Mouse (Mus musculus) hindbrain, embryonic 13.5 days (tissue): Measurements from ENCODE around the gene Asxl1. TPM values are rescaled to one million over a fixed set of nuclear protein-coding genes. Genes with fewer than 3 reads are reported as not detected.

Experiments
- ATAC-seq: fragments of 200-750 bp; cut with Nextera tagmentation; 2 replicates; pipeline ENCODE4 v1.8.0; 2017; ENCODE audit warnings: moderate TSS enrichment; ENCODE audit not compliant: low FRiP score
- H3K27ac ChIP-seq: fragments of 300-500 bp; sonication (generic); 2 replicates; pipeline ENCODE4 v1.5.1; 2015; ENCODE audit warnings: inconsistent platforms, mild to moderate bottlenecking, moderate library complexity
- H3K27me3 ChIP-seq: fragments of 300-500 bp; sonication (generic); 2 replicates; pipeline ENCODE4 v1.6.1; 2015; ENCODE audit warnings: mild to moderate bottlenecking, inconsistent platforms
- H3K36me3 ChIP-seq: fragments of 300-500 bp; sonication (generic); 2 replicates; pipeline ENCODE4 v1.6.1; 2015; ENCODE audit warnings: mild to moderate bottlenecking, inconsistent platforms
- H3K4me1 ChIP-seq: fragments of 300-500 bp; sonication (generic); replicated peaks from 2 replicates; pipeline ENCODE4 v1.6.1; 2015; ENCODE audit warnings: inconsistent platforms
- H3K4me2 ChIP-seq: fragments of 300-500 bp; sonication (generic); 2 replicates; pipeline ENCODE4 v1.6.1; 2015; ENCODE audit warnings: inconsistent platforms, mild to moderate bottlenecking, moderate library complexity
- H3K4me3 ChIP-seq: fragments of 300-500 bp; sonication (generic); 2 replicates; pipeline ENCODE4 v1.5.1; 2015; ENCODE audit warnings: mild to moderate bottlenecking, inconsistent platforms
- H3K9ac ChIP-seq: fragments of 300-500 bp; sonication (generic); 2 replicates; pipeline ENCODE4 v1.6.1; 2015; ENCODE audit warnings: mild to moderate bottlenecking, inconsistent platforms
- H3K9me3 ChIP-seq: fragments of 300-500 bp; sonication (generic); 2 replicates; pipeline ENCODE4 v1.6.1; 2016; ENCODE audit warnings: inconsistent platforms
- WGBS: fragments of 180-500 bp; shearing (Covaris S2); methylation state at CpG from one replicate; pipeline ENCODE4 v1.1.7; 2015; 5-methylcytosine and 5-hydroxymethylcytosine counted together
- polyA plus RNA-seq: library from polyadenylated mRNA; unstranded; fragments of >200 nt; fragmentation: Nextera tagmentation; extraction: Ambion mirVana; gene quantifications from 2 replicates; pipeline ENCODE4 v1.2.1, GENCODE M21; 2015

Asxl1 gene
- polyA plus RNA-seq, 1 experiment from 2014 or later = 10.2 TPM

- Histone ChIP-seq H3K4me3 (no peak overlapping the region), H3K4me1 (peaks cover 56% of the 10 kb centered on the region), H3K4me2 (no peak overlapping the region), H3K36me3 (peaks cover 75% of the 10 kb centered on the region), H3K27ac (no peak overlapping the region), H3K27me3 (no peaks in the 10 kb centered on the region), H3K9me3 (no peaks in the 10 kb centered on the region), H3K9ac (no peak overlapping the region)
- ATAC-seq = no peak
Measured at GRCm38 (mm10) chr2:153421233-153421632, 75.6 kb downstream of the Asxl1 start.

GRCm38 (mm10) chr2:153422051-153422450, 76.4 kb downstream of the Asxl1 start:
- Histone ChIP-seq H3K4me2 (no peak overlapping the region), H3K36me3 (peaks cover 67% of the 10 kb centered on the region), H3K4me1 (peaks cover 61% of the 10 kb centered on the region), H3K9me3 (no peaks in the 10 kb centered on the region), H3K27ac (0 out of 2 replicates have a peak overlapping the region, but pooled peaks have one; percentile 8), H3K4me3 (no peak overlapping the region), H3K9ac (peak overlapping the region; percentile 24; the same call in 1 of the 2 replicates), H3K27me3 (no peaks in the 10 kb centered on the region)
- 18% methylated on average over 5 of the region's 5 CpGs for WGBS
- ATAC-seq = peak; percentile 44

- H3K9ac ChIP-seq = 0 out of 2 replicates have a peak overlapping the region, but pooled peaks have one; percentile 6
- H3K4me1 ChIP-seq = peaks cover 72% of the 10 kb centered on the region
- no peak for ATAC-seq
- no peaks in the 10 kb centered on the region for H3K9me3 ChIP-seq
- no peak overlapping the region for H3K4me3 ChIP-seq
- H3K4me2 ChIP-seq = no peak overlapping the region
- peaks cover 65% of the 10 kb centered on the region for H3K36me3 ChIP-seq
- H3K27me3 ChIP-seq = no peaks in the 10 kb centered on the region
- 83% methylated on average over 3 of the region's 3 CpGs for WGBS
- H3K27ac ChIP-seq = peak overlapping the region; percentile 60
Measured at GRCm38 (mm10) chr2:153423113-153423512, 77.5 kb downstream of the Asxl1 start.

- no peak overlapping the region for H3K4me3 ChIP-seq
- 86% methylated on average over 8 of the region's 8 CpGs for WGBS
- ATAC-seq = no peak
- H3K9ac ChIP-seq = peak overlapping the region; percentile 24; the same call in 1 of the 2 replicates
- H3K4me1 ChIP-seq = peaks cover 81% of the 10 kb centered on the region
- H3K27ac ChIP-seq = peak overlapping the region; percentile 35; the same call in 1 of the 2 replicates
- no peaks in the 10 kb centered on the region for H3K9me3 ChIP-seq
- H3K36me3 ChIP-seq = peaks cover 65% of the 10 kb centered on the region
- H3K27me3 ChIP-seq = no peaks in the 10 kb centered on the region
- no peak overlapping the region for H3K4me2 ChIP-seq
Measured at GRCm38 (mm10) chr2:153424557-153424956, 78.9 kb downstream of the Asxl1 start.

DNA sequence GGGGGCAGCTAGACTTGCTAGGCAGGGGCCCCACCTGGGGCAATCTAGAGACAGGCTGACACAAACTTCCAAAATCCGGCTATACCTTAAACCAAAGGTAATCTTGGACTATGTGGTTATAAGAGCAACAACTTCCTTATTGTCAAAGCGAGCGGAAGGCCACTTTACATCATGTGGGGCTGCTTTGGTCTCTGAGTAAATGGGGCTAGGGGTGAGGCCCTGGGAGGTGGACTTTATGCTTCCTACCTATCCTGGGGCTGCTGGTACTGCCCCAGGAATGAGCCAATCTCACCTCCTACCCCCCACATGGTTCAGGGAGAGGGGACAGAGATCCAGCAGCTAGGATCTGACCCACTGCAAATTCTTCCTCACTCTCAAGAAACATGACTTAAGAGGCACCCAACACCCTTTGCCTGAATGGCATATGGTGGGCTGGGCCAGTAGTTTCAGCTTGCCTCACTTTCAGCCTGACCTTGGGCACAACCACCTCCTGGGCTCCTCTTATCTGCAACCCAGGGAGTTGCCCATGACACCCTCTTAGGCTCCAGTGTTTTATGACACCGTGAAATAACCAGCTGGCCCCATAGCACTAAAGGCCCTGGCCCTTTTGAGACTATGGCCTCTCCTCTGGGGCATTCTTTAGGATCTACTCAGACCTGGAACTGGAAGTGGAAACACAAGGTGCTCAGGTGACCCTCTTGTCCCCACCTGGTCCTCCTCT, 79.7 kb downstream of the Asxl1 start:
- WGBS = 89% methylated on average over 4 of the region's 4 CpGs
- no peaks in the 10 kb centered on the region for H3K27me3 ChIP-seq
- no peak overlapping the region for H3K9ac ChIP-seq
- H3K27ac ChIP-seq = peak overlapping the region; percentile 83
- ATAC-seq = no peak; the same call in 1 of the 2 replicates
- H3K4me2 ChIP-seq = no peak overlapping the region
- H3K4me3 ChIP-seq = no peak overlapping the region
- peaks cover 81% of the 10 kb centered on the region for H3K4me1 ChIP-seq
- no peaks in the 10 kb centered on the region for H3K9me3 ChIP-seq
- H3K36me3 ChIP-seq = peaks cover 64% of the 10 kb centered on the region

DNA sequence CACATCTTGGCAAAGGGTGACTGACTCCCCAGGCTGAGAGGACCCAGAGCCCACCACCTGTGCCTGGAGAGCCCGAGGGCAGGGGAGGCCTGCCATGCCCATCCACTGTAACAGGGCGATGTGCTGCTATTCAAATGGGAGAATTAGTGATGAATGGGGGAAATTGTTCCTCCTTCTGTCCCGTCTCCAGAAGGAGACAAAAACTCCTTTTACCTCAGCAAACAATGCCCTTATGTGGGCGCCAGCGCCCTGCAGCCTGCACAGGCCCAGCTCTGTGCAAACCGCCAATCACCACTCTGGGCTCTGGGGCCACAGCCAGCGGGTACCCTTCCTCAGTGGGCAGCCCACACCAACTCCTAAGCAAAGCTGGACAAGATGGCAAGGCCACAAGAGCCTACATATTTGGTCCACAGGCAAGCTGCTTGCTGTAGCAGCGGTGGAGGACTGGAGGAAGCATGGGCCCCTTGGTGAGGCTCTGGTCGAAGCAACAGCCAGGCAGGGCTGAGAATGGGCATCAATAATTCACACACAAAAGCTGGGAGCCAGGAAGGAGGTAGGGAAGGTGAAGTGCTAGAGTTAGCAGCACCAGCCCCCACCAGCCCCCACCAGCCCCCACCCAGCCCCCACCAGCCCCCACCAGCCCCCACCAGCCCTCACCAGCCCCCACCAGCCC, 80.5 kb downstream of the Asxl1 start:
- Histone ChIP-seq H3K4me2 (no peak overlapping the region), H3K9ac (0 out of 2 replicates have a peak overlapping the region, but pooled peaks have one; percentile 43), H3K27ac (peak overlapping the region; percentile 83), H3K4me3 (no peak overlapping the region), H3K9me3 (no peaks in the 10 kb centered on the region), H3K36me3 (peaks cover 65% of the 10 kb centered on the region), H3K4me1 (peaks cover 78% of the 10 kb centered on the region), H3K27me3 (no peaks in the 10 kb centered on the region)
- peak; percentile 80 for ATAC-seq
- WGBS = 18% methylated on average over 9 of the region's 9 CpGs

- no peak for ATAC-seq
- H3K9ac ChIP-seq = no peak overlapping the region
- peak overlapping the region; percentile 83 for H3K27ac ChIP-seq
- peaks cover 73% of the 10 kb centered on the region for H3K36me3 ChIP-seq
- 20% methylated on average over 2 of the region's 2 CpGs for WGBS
- no peak overlapping the region for H3K4me3 ChIP-seq
- no peaks in the 10 kb centered on the region for H3K27me3 ChIP-seq
- no peak overlapping the region for H3K4me2 ChIP-seq
- H3K9me3 ChIP-seq = no peaks in the 10 kb centered on the region
- H3K4me1 ChIP-seq = peaks cover 76% of the 10 kb centered on the region
Measured at GRCm38 (mm10) chr2:153426931-153427330, 81.3 kb downstream of the Asxl1 start.

DNA sequence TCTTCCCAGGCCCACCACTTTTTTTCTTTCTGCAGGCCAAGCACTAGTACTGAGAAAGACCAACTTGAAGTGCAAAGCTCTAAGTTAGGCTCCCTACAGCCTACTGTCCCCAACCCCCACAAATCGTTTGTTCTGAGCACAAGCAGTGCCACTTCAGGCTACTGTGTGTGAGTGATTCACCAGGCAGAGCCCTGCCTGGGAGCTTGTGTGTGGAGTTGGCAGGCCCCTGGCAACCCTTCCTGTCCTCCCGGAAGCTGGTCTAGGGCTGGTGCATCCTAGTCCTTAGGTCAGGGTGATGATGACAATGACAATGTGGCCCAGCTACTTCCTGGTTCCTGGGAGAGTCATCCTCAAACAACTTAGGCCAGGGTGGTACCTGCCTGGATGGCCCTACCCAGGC, 82.9 kb downstream of the Asxl1 start:
- no peak overlapping the region for H3K27ac ChIP-seq
- no peaks in the 10 kb centered on the region for H3K9me3 ChIP-seq
- ATAC-seq = no peak
- WGBS = 82% methylated on average over 2 of the region's 2 CpGs
- H3K9ac ChIP-seq = no peak overlapping the region
- H3K4me3 ChIP-seq = no peak overlapping the region
- no peak overlapping the region for H3K4me2 ChIP-seq
- no peaks in the 10 kb centered on the region for H3K27me3 ChIP-seq
- H3K4me1 ChIP-seq = peaks cover 76% of the 10 kb centered on the region
- peaks cover 81% of the 10 kb centered on the region for H3K36me3 ChIP-seq

- Histone ChIP-seq H3K4me2 (no peak overlapping the region), H3K9ac (no peak overlapping the region), H3K4me1 (peaks cover 76% of the 10 kb centered on the region), H3K27ac (no peak overlapping the region), H3K36me3 (peaks cover 85% of the 10 kb centered on the region), H3K9me3 (no peaks in the 10 kb centered on the region), H3K4me3 (no peak overlapping the region), H3K27me3 (no peaks in the 10 kb centered on the region)
- ATAC-seq = no peak
- 100% methylated on average over 1 of the region's 1 CpGs for WGBS
Measured at GRCm38 (mm10) chr2:153430571-153430970, 84.9 kb downstream of the Asxl1 start.

- peaks cover 79% of the 10 kb centered on the region for H3K4me1 ChIP-seq
- H3K4me2 ChIP-seq = no peak overlapping the region
- peaks cover 83% of the 10 kb centered on the region for H3K36me3 ChIP-seq
- 25% methylated on average over 7 of the region's 7 CpGs for WGBS
- H3K9ac ChIP-seq = no peak overlapping the region
- peak overlapping the region; percentile 56; the same call in 1 of the 2 replicates for H3K27ac ChIP-seq
- no peak overlapping the region for H3K4me3 ChIP-seq
- no peaks in the 10 kb centered on the region for H3K27me3 ChIP-seq
- H3K9me3 ChIP-seq = no peaks in the 10 kb centered on the region
- ATAC-seq = no peak
Measured at GRCm38 (mm10) chr2:153432492-153432891, 86.9 kb downstream of the Asxl1 start.

- Histone ChIP-seq H3K4me3 (no peak overlapping the region), H3K27ac (no peak overlapping the region; the same call in 1 of the 2 replicates), H3K27me3 (no peaks in the 10 kb centered on the region), H3K4me2 (no peak overlapping the region), H3K4me1 (peaks cover 79% of the 10 kb centered on the region), H3K36me3 (peaks cover 69% of the 10 kb centered on the region), H3K9me3 (no peaks in the 10 kb centered on the region), H3K9ac (no peak overlapping the region)
- no peak for ATAC-seq
- WGBS = 54% methylated on average over 3 of the region's 3 CpGs
Measured at GRCm38 (mm10) chr2:153433859-153434258, 88.2 kb downstream of the Asxl1 start.

DNA sequence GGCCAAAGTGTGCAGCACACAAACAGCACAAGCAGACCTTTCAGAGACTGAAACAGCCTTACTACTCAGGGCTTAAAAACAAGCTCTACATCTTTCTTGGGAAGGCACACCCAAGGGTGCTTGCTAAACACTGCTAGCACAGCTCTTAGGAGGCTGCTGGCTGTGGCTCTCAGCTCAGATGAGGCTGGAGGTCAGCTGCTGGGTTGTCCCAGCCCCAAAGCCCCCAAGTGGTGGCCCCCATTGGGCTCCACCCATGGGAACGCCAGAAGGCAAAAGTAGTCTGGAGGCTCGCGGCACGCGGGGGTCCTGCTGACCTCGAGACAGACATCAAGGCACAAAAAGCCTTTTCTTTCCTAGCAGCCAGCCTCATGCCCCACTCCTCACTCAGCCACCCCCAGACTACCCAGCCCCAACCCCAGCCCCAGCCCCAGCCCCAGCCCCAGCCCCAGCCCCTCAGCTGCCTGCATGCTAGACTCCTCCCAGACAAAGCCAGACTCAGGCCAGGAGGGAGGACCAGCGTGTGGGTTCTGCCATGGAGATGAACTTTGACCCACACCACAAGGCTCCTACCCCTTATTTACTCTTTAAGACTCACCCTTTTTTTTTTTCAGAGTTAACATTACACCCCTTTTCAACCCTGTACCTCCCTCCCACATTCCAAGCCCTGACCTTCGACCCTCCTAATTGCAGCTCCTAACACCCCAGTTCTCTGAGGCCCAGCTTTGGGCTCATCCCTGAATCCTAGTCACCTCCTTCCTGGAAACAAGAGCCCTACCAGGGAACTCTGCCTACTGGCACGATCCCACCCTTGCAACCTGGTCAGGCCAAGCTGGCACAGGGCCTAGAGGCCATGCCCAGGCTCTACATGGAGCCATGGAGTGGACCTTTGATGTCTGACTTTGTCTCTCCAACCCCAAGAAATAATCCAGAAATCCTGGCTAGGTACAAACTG, 89.5 kb downstream of the Asxl1 start:
- peak; percentile 17; the same call in 1 of the 2 replicates for ATAC-seq
- Histone ChIP-seq H3K9ac (no peak overlapping the region; the same call in 1 of the 2 replicates), H3K9me3 (no peaks in the 10 kb centered on the region), H3K36me3 (peaks cover 57% of the 10 kb centered on the region), H3K4me1 (peaks cover 80% of the 10 kb centered on the region), H3K27me3 (no peaks in the 10 kb centered on the region), H3K27ac (peak overlapping the region; percentile 30), H3K4me2 (no peak overlapping the region), H3K4me3 (no peak overlapping the region)
- 12% methylated on average over 9 of the region's 9 CpGs for WGBS
